Mouse (Mus musculus): ENCODE measurements around the gene Sco2.
A peak's percentile ranks its signal among the peaks of the same experiment; 100 is the strongest.

Sco2 gene

GRCm38 (mm10) chr15:89372536-89372935 is 1.1 kb downstream of the Sco2 start:
- no peak for DNase-seq

GRCm38 (mm10) chr15:89372068-89372467 is 1.6 kb downstream of the Sco2 start:
- no peak for DNase-seq

- DNase-seq, result no peak
These were observed 8.5 kb downstream of the Sco2 start for GRCm38 (mm10) chr15:89365141-89365551.

- DNase-seq, result no peak
These were observed 10.6 kb downstream of the Sco2 start for GRCm38 (mm10) chr15:89363051-89363450.

- DNase-seq, result no peak
These were observed 14.9 kb downstream of the Sco2 start for GRCm38 (mm10) chr15:89358784-89359183.

GRCm38 (mm10) chr15:89356372-89356771 is 17.3 kb downstream of the Sco2 start:
- peak; percentile 65 for DNase-seq

GRCm38 (mm10) chr15:89355241-89356187 is 18.1 kb downstream of the Sco2 start, which contains the start of the genes Lmf2 and Ncaph2:
Gene Lmf2, minus strand, starts transcription at chr15:89355659.
Gene Ncaph2, plus strand, starts transcription at chr15:89355719.
- peak; percentile 97 for DNase-seq

- no peak for DNase-seq
These were observed 19.2 kb downstream of the Sco2 start for GRCm38 (mm10) chr15:89354455-89354854.

- no peak for DNase-seq
These were observed 19.8 kb downstream of the Sco2 start for GRCm38 (mm10) chr15:89353837-89354236.

- no peak for DNase-seq
These were observed 20.9 kb downstream of the Sco2 start for GRCm38 (mm10) chr15:89352795-89353194.

- DNase-seq, result no peak
These were observed 21.6 kb downstream of the Sco2 start for GRCm38 (mm10) chr15:89352054-89352453.

- no peak for DNase-seq
These were observed 22.3 kb downstream of the Sco2 start for GRCm38 (mm10) chr15:89351302-89351701.

GRCm38 (mm10) chr15:89350447-89350846 is 23.2 kb downstream of the Sco2 start:
- no peak for DNase-seq

GRCm38 (mm10) chr15:89343325-89343724 is 30.3 kb downstream of the Sco2 start:
- no peak for DNase-seq

GRCm38 (mm10) chr15:89341678-89342077 is 32.0 kb downstream of the Sco2 start:
- no peak for DNase-seq

GRCm38 (mm10) chr15:89340136-89340535 is 33.5 kb downstream of the Sco2 start:
- no peak for DNase-seq

- no peak for DNase-seq
These were observed 34.0 kb downstream of the Sco2 start for GRCm38 (mm10) chr15:89339696-89340095.

- no peak for DNase-seq
These were observed 37.2 kb downstream of the Sco2 start for GRCm38 (mm10) chr15:89336422-89336821.

- peak; percentile 57 for DNase-seq
These were observed 38.7 kb downstream of the Sco2 start for GRCm38 (mm10) chr15:89334774-89335537.

GRCm38 (mm10) chr15:89334271-89334670 is 39.4 kb downstream of the Sco2 start, which contains the start of gene Miox:
Gene Miox, plus strand, starts transcription at chr15:89334398.
- peak; percentile 97 for DNase-seq

- peak; percentile 89 for DNase-seq
These were observed 47.2 kb downstream of the Sco2 start for GRCm38 (mm10) chr15:89326441-89326840.

- no peak for DNase-seq
These were observed 50.0 kb downstream of the Sco2 start for GRCm38 (mm10) chr15:89323656-89324055.

All from kidney, adult 9 months (tissue).